ENCODE assay signal across 21 mouse cellular contexts in genomic region chr1:135629846-135630245, GRCm38 (mm10). TPM values are rescaled to one million over a fixed set of nuclear protein-coding genes. Genes with fewer than 3 reads are reported as not detected.
DNase-seq lines count a peak whose midpoint lies in the region; ATAC-seq lines count a peak whose summit lies in the region.
"Had no signal": no experiment of that assay in that cellular context is flagged by ENCODE, and none has a peak within 500 bp of the region (broad histone marks: within the 10 kb centered on the region; RNA-seq: fewer than 3 reads in every experiment).

No protein-coding gene starts in this region.

- H3K9ac ChIP-seq in heart, embryonic 13.5 days = no peak overlapping the region
- no peak overlapping the region for H3K9ac ChIP-seq in heart, embryonic 11.5 days (ENCODE audit: low read depth, low read length)
- no peak overlapping the region for H3K9ac ChIP-seq in lung, embryonic 16.5 days (ENCODE audit: low read length)
- H3K9ac ChIP-seq: embryonic facial prominence, embryonic 12.5 days; forebrain, postnatal 0 days; hindbrain, embryonic 12.5 days; liver, embryonic 12.5 days; midbrain, embryonic 12.5 days had no signal

- H3K36me3 ChIP-seq in heart, embryonic 13.5 days = peaks cover 12% of the 10 kb centered on the region; the same call in 1 of the 2 replicates
- no peaks in the 10 kb centered on the region for H3K36me3 ChIP-seq in heart, embryonic 11.5 days (ENCODE audit: control insufficient read depth, insufficient read depth, low read length)
- H3K36me3 ChIP-seq in lung, embryonic 16.5 days (ENCODE audit: control insufficient read depth, insufficient read depth, low read length) = no peaks in the 10 kb centered on the region
- no peaks in the 10 kb centered on the region for H3K36me3 ChIP-seq in macrophage (ENCODE audit: inconsistent target)
- H3K36me3 ChIP-seq: embryonic facial prominence, embryonic 12.5 days; hindbrain, embryonic 12.5 days; liver, embryonic 12.5 days; midbrain, embryonic 12.5 days had no signal

- H3K4me2 ChIP-seq in heart, embryonic 13.5 days = no peak overlapping the region
- H3K4me2 ChIP-seq in heart, embryonic 11.5 days = no peak overlapping the region
- no peak overlapping the region for H3K4me2 ChIP-seq in lung, embryonic 16.5 days (ENCODE audit: low read depth, low read length)
- H3K4me2 ChIP-seq: embryonic facial prominence, embryonic 12.5 days; hindbrain, embryonic 12.5 days; liver, embryonic 12.5 days; midbrain, embryonic 12.5 days had no signal

- WGBS in heart, embryonic 13.5 days = 73% methylated on average over 5 of the region's 5 CpGs
- WGBS in heart, embryonic 11.5 days (ENCODE audit: insufficient replicate concordance) = 83% methylated on average over 5 of the region's 5 CpGs
- WGBS in lung, embryonic 16.5 days = 63% methylated on average over 5 of the region's 5 CpGs
- WGBS in macrophage (ENCODE audit: missing documents) = 64% methylated on average over 5 of the region's 5 CpGs

- ATAC-seq in heart, embryonic 13.5 days (ENCODE audit: extremely low read depth, insufficient number of reproducible peaks, low FRiP score, low TSS enrichment) = no peak
- ATAC-seq in heart, embryonic 11.5 days (replicated peaks; ENCODE audit: insufficient number of reproducible peaks, low FRiP score, low TSS enrichment) = no peak
- ATAC-seq in lung, embryonic 16.5 days (ENCODE audit: low read depth) = peak; percentile 29; the same call in 1 of the 2 replicates
- ATAC-seq: forebrain, postnatal 0 days; intestine, postnatal 0 days; liver, embryonic 12.5 days had no signal

- peaks cover 23% of the 10 kb centered on the region for H3K4me1 ChIP-seq in heart, embryonic 13.5 days
- peaks cover 16% of the 10 kb centered on the region for H3K4me1 ChIP-seq in heart, embryonic 11.5 days (ENCODE audit: control insufficient read depth, insufficient read depth, low read length)
- peaks cover 21% of the 10 kb centered on the region for H3K4me1 ChIP-seq in lung, embryonic 16.5 days (replicated peaks; ENCODE audit: control insufficient read depth, insufficient read depth, low read length)
- H3K4me1 ChIP-seq: midbrain, embryonic 12.5 days had no signal

- no peaks in the 10 kb centered on the region for H3K27me3 ChIP-seq in heart, embryonic 13.5 days (replicated peaks)
- H3K27me3 ChIP-seq in heart, embryonic 11.5 days (ENCODE audit: control insufficient read depth, insufficient read depth, low read length) = no peaks in the 10 kb centered on the region
- no peaks in the 10 kb centered on the region for H3K27me3 ChIP-seq in lung, embryonic 16.5 days (ENCODE audit: control insufficient read depth, insufficient read depth, low read depth, low read length)
- H3K27me3 ChIP-seq: embryonic facial prominence, embryonic 12.5 days; hindbrain, embryonic 12.5 days; liver, embryonic 12.5 days; midbrain, embryonic 12.5 days had no signal

- no peak overlapping the region for H3K4me3 ChIP-seq in heart, embryonic 13.5 days
- no peak overlapping the region for H3K4me3 ChIP-seq in heart, embryonic 11.5 days (ENCODE audit: low read depth, low read length)
- H3K4me3 ChIP-seq in lung, embryonic 16.5 days (ENCODE audit: low read length) = no peak overlapping the region
- no peak overlapping the region for H3K4me3 ChIP-seq in macrophage (ENCODE audit: inconsistent target)
- H3K4me3 ChIP-seq: embryonic facial prominence, embryonic 12.5 days; hindbrain, embryonic 12.5 days; liver, embryonic 12.5 days; midbrain, embryonic 12.5 days had no signal

- no peak for DNase-seq in lung, postnatal 25 days (ENCODE audit: low spot score)
- DNase-seq in adipocyte (ENCODE audit: low spot score) = peak; percentile 41
- DNase-seq in embryo, embryonic 9.5 days (ENCODE audit: extremely low spot score) = no peak
- DNase-seq: adrenal gland, postnatal 14 days; cerebellum, adult 11-12 months; cerebellum, postnatal 14 days; forebrain, postnatal 0 days; gastrocnemius, postnatal 36 days; heart, postnatal 10 days; kidney, postnatal 4 days; lung, adult 2 months; thymus, postnatal 14 days had no signal

- H3K79me2 ChIP-seq in macrophage (ENCODE audit: inconsistent target) = peaks cover 67% of the 10 kb centered on the region

- no peaks in the 10 kb centered on the region for H3K9me3 ChIP-seq in heart, embryonic 13.5 days
- H3K9me3 ChIP-seq in heart, embryonic 11.5 days (replicated peaks; ENCODE audit: control insufficient read depth, low read length) = no peaks in the 10 kb centered on the region
- no peaks in the 10 kb centered on the region for H3K9me3 ChIP-seq in lung, embryonic 16.5 days (ENCODE audit: control insufficient read depth, low read length)
- H3K9me3 ChIP-seq: embryonic facial prominence, embryonic 12.5 days; hindbrain, embryonic 12.5 days; liver, embryonic 12.5 days; midbrain, embryonic 12.5 days had no signal

- H3K27ac ChIP-seq in heart, embryonic 13.5 days (replicated peaks) = 0 out of 2 replicates have a peak overlapping the region, but pooled peaks have one; percentile 20
- no peak overlapping the region for H3K27ac ChIP-seq in heart, embryonic 11.5 days (ENCODE audit: low read depth, low read length)
- no peak overlapping the region for H3K27ac ChIP-seq in lung, embryonic 16.5 days (ENCODE audit: low read length)
- H3K27ac ChIP-seq in macrophage = peak overlapping the region; percentile 94
- H3K27ac ChIP-seq: embryonic facial prominence, embryonic 12.5 days; hindbrain, embryonic 12.5 days; liver, embryonic 12.5 days; midbrain, embryonic 12.5 days had no signal

RNA-seq across cellular contexts. Expression of gene Nav1, which starts 22.8 kb away (rescaled TPM):
- 24.6 and 25.6 TPM in 2 replicates for polyA plus RNA-seq in heart, embryonic 13.5 days (2015; fragmentation: Nextera tagmentation; extraction: Ambion mirVana)
- polyA plus RNA-seq in heart, embryonic 11.5 days (2014; fragmentation: Nextera tagmentation; extraction: Ambion mirVana) = 25.2 and 30.8 TPM in 2 replicates
- 10.8 and 11.5 TPM in 2 replicates for polyA plus RNA-seq in lung, embryonic 16.5 days (2015; fragmentation: Nextera tagmentation; extraction: Ambion mirVana)
- 100 to 1,000 TPM in 23 of 26 experiments, 10 to 100 TPM in 3; 59.0 to 292 (median 135) TPM for total RNA-seq in macrophage (2018; cell fraction: chromatin; rRNA removed)
- 10 to 100 TPM; 16.1 to 57.6 (median 32.9) TPM for total RNA-seq in macrophage (2018; cell fraction: cytosol; rRNA removed)
- 100 to 1,000 TPM in 6 of 26 experiments, 10 to 100 TPM in 20; 40.7 to 174 (median 60.5) TPM for total RNA-seq in macrophage (2018; cell fraction: nucleus; rRNA removed)
- polyA plus RNA-seq in macrophage (2018) = 23.0 to 33.0 TPM (median 24.1 TPM) in 3 replicates

Comparison
In these comparisons a context has a peak if more than half of its experiments do, and no peak if none do; other contexts are left out.
1. H3K27ac ChIP-seq: peak in heart, embryonic 13.5 days (single experiment) and macrophage (single experiment); none in heart, embryonic 11.5 days (single experiment) and lung, embryonic 16.5 days (single experiment).